Mouse (Mus musculus): Measurements from ENCODE around the gene Rplp0.

- TF ChIP-seq GATA1 (IDR thresholded peaks at IDR 0.05; ENCODE audit: borderline replicate concordance, low read length): no peak
- no peak for TF ChIP-seq FLI1 (IDR thresholded peaks at IDR 0.05; ENCODE audit: low read length)
Observed at GRCm38 (mm10) chr5:115553801-115554420, 5.4 kb upstream of the Rplp0 start.
